ENCODE assay signal across 8 mouse cellular contexts in the genomic region with DNA sequence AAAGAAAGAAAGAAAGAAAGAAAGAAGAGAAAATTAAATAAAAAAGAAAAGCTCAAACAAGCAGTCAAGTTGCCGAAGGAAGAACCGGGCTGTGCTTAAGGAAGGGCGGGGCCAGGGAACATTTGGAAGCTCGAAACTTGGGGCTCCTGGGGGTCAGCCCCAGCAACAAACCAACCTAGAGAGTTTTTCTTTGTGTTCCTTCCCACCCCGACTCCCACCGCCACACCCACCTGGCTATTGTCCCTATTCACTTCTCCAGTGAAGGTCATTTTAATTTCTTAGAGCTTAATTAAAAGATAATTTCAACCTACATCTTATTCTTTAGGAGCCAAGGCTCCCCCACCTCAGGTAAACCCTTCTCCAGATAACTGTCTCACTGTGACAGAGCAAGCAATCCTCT. TPM values are rescaled to one million over a fixed set of nuclear protein-coding genes. Genes with fewer than 3 reads are reported as not detected.
DNase-seq lines count a peak whose midpoint lies in the region; ATAC-seq and TF ChIP-seq lines count a peak whose summit lies in the region.

No protein-coding gene starts in this region.

- no peaks in the 10 kb centered on the region for H3K27me3 ChIP-seq in heart, embryonic 10.5 days (ENCODE audit: insufficient read depth, poor library complexity, severe bottlenecking)
- no peaks in the 10 kb centered on the region for H3K27me3 ChIP-seq in testis, adult 2 months (ENCODE audit: control insufficient read depth, insufficient read depth, low read length)
- peaks cover 25% of the 10 kb centered on the region for H3K27me3 ChIP-seq in liver, embryonic 13.5 days

- no peak for TF ChIP-seq POLR2A in testis, adult 2 months (IDR thresholded peaks at IDR 0.05; ENCODE audit: control insufficient read depth, low read depth, low read length)

- no peak for TF ChIP-seq CTCF in testis, adult 2 months (IDR thresholded peaks at IDR 0.05; ENCODE audit: control insufficient read depth, insufficient read depth, insufficient replicate concordance, low read depth, low read length)

- 0 out of 2 replicates have a peak overlapping the region, but pooled peaks have one; percentile 13 for H3K27ac ChIP-seq in heart, embryonic 10.5 days
- 0 out of 2 replicates have a peak overlapping the region, but pooled peaks have one; percentile 36 for H3K27ac ChIP-seq in testis, adult 2 months (ENCODE audit: control insufficient read depth, insufficient read depth, low read depth, low read length)
- no peak overlapping the region for H3K27ac ChIP-seq in liver, embryonic 13.5 days

- H3K4me1 ChIP-seq in heart, embryonic 10.5 days: peaks cover 8% of the 10 kb centered on the region; the same call in 1 of the 2 replicates
- peaks cover 5% of the 10 kb centered on the region for H3K4me1 ChIP-seq in testis, adult 2 months (ENCODE audit: control insufficient read depth, insufficient read depth, low read length)
- H3K4me1 ChIP-seq in liver, embryonic 13.5 days (replicated peaks): peaks cover 28% of the 10 kb centered on the region

- no peak for DNase-seq in heart, embryonic 10.5 days (ENCODE audit: low spot score)
- no peak for DNase-seq in heart, adult 9 months (ENCODE audit: low spot score in 2 of 2)
- DNase-seq in testis, postnatal 10 days (ENCODE audit: low spot score): no peak
- no peak for DNase-seq in liver, embryonic 13.5 days
- no peak for DNase-seq in right cerebral cortex, adult 18-20 months
- no peak for DNase-seq in cerebellum, adult 18-20 months
- no peak for DNase-seq in T-cell, adult 2 months (ENCODE audit: low spot score)

- peak overlapping the region; percentile 43 for H3K4me2 ChIP-seq in liver, embryonic 13.5 days

- H3K9ac ChIP-seq in liver, embryonic 13.5 days: no peak overlapping the region

- peak overlapping the region; percentile 46 for H3K4me3 ChIP-seq in heart, embryonic 10.5 days
- peak overlapping the region; percentile 29; the same call in 1 of the 2 replicates for H3K4me3 ChIP-seq in testis, adult 2 months (ENCODE audit: control insufficient read depth, low read depth, low read length)
- peak overlapping the region; percentile 16 for H3K4me3 ChIP-seq in liver, embryonic 13.5 days (replicated peaks)

- H3K36me3 ChIP-seq in heart, embryonic 10.5 days: no peaks in the 10 kb centered on the region
- H3K36me3 ChIP-seq in testis, adult 2 months (ENCODE audit: control insufficient read depth, insufficient read depth, low read length): no peaks in the 10 kb centered on the region
- no peaks in the 10 kb centered on the region for H3K36me3 ChIP-seq in liver, embryonic 13.5 days

- WGBS in heart, embryonic 10.5 days: 13% methylated on average over 6 of the region's 6 CpGs
- 15% methylated on average over 6 of the region's 6 CpGs for WGBS in liver, embryonic 13.5 days (ENCODE audit: insufficient replicate concordance)

- no peak for ATAC-seq in liver, embryonic 13.5 days (ENCODE audit: low read depth)

- no peaks in the 10 kb centered on the region for H3K9me3 ChIP-seq in heart, embryonic 10.5 days
- H3K9me3 ChIP-seq in liver, embryonic 13.5 days (replicated peaks): no peaks in the 10 kb centered on the region

RNA-seq across cellular contexts. Expression of a gene that starts 25.6 kb away (rescaled TPM):
- 40.4 and 48.9 TPM in 2 replicates for polyA plus RNA-seq in heart, embryonic 10.5 days (2016; fragmentation: Nextera tagmentation; extraction: Ambion mirVana)
- 8.1 and 8.7 TPM in 2 replicates for polyA plus RNA-seq in testis, adult 2 months (2012; rRNA removed)
- 23.9 and 28.3 TPM in 2 replicates for polyA plus RNA-seq in liver, embryonic 13.5 days (2015; fragmentation: Nextera tagmentation; extraction: Ambion mirVana)

RNA-seq across cellular contexts. Expression of a gene that starts 28.7 kb away (rescaled TPM):
- polyA plus RNA-seq in heart, embryonic 10.5 days (2016; fragmentation: Nextera tagmentation; extraction: Ambion mirVana): 207 and 210 TPM in 2 replicates
- 16.6 and 20.9 TPM in 2 replicates for polyA plus RNA-seq in testis, adult 2 months (2012; rRNA removed)
- polyA plus RNA-seq in liver, embryonic 13.5 days (2015; fragmentation: Nextera tagmentation; extraction: Ambion mirVana): 79.7 and 93.4 TPM in 2 replicates
